Mouse (Mus musculus): ENCODE results near the gene Lsm4. TPM values are rescaled to one million over a fixed set of nuclear protein-coding genes. Genes with fewer than 3 reads are reported as not detected.

Gene Lsm4
- total and polyA plus RNA-seq, 3 experiments: 94.1 to 889 (median 174) TPM

DNA sequence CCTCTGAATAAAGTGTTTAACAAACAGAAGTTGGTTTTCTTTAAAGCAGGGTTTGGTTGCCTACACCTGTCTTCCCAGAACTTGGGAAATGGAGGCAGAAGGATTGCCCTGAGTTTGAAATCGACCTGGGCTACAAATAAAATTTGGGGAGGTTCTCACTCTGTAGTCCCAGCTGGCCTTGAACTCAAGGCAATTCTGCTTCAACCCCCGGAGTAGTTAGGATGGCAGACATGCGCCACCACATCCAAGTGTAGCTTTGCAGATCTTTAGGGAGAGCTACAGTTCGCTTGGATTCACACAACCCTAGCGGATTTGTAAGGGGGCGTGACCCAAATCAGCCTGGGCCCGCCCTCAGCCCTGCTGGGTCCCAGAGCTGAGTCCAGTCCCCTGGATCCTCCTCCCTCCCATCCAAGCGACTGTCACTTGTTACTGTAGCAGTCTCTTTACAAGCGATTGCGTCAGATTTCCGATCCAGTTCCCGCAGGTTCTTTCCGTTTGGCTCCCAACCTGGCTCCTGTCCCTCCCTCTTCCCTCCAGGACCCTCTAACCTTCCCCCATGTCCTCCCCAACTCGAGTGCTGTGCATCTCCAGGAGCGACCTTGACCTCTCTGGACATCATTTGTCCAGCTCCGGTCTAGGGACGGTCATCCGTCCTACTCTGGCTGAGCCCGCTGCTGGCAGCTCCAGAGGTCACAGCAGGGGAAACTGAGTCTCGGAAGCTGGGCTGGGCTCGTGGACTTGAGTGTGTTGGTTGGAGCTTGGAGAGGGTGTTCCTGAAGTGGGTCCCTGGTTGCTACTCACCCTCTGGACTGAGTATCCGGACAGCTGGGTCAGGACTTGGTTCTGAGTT lies 42.3 kb upstream of the Lsm4 start:
- ATAC-seq (ENCODE audit: extremely low read depth, insufficient number of reproducible peaks, low FRiP score, poor library complexity, severe bottlenecking) (no peak), DNase-seq (ENCODE audit: low spot score) (peak; percentile 43)
- Histone ChIP-seq H3K27me3 (ENCODE audit: insufficient read depth, low read length) (no peaks in the 10 kb centered on the region), H3K4me3 (ENCODE audit: low read depth, low read length) (no peak overlapping the region), H3K4me1 (ENCODE audit: insufficient read depth, low read depth, low read length) (peaks cover 50% of the 10 kb centered on the region), H3K9me3 (replicated peaks) (peaks cover 15% of the 10 kb centered on the region), H3K36me3 (replicated peaks) (no peaks in the 10 kb centered on the region)
- no peak for TF ChIP-seq POLR2AphosphoS5 (IDR thresholded peaks at IDR 0.05; ENCODE audit: insufficient replicate concordance, low read depth, low read length)
- TF ChIP-seq CTCF (IDR thresholded peaks at IDR 0.05; ENCODE audit: low read depth, low read length): no peak
- no peak for TF ChIP-seq GATA2 (IDR thresholded peaks at IDR 0.05; ENCODE audit: borderline replicate concordance, low read depth, low read length)

GRCm38 (mm10) chr8:70631436-70631835 lies 41.6 kb upstream of the Lsm4 start:
- DNase-seq (ENCODE audit: low spot score) (no peak), ATAC-seq (ENCODE audit: extremely low read depth, insufficient number of reproducible peaks, low FRiP score, poor library complexity, severe bottlenecking) (no peak)
- TF ChIP-seq GATA2 (IDR thresholded peaks at IDR 0.05; ENCODE audit: borderline replicate concordance, low read depth, low read length) (no peak), GATA1 (IDR thresholded peaks at IDR 0.05; ENCODE audit: borderline replicate concordance, low read length) (no peak)

DNA sequence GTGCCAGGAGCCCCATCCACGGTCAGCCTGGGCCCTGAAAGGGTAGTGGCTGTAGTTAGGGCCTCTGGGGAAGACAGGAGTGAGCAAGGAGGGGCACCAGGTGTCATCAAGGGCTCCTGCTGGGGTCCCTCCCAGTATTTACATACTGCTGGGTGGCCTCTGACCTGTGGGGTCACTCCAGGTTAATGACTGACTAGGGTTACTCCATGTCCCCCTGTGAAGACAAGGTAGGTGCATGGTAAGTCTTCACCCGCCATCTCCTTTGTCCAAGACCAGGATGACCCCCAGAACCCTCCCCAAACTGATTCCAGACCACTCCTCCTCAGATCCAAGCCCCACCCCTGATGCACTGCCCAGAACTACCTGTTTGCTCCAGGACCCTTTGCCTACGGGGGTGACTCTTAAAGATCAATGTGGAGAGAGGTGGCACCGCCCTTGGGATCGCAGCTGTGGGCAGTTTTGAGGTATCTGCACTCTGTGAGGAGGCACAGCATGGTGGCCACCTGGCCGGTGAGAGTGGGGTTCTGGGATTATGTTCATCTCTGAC lies 40.6 kb upstream of the Lsm4 start, which contains the start of gene Gdf15:
Gene Gdf15, minus strand, starts transcription at position 111 of the 547 bp plus-strand sequence.
- peaks cover 15% of the 10 kb centered on the region for H3K9me3 ChIP-seq (replicated peaks)
- ATAC-seq (ENCODE audit: extremely low read depth, insufficient number of reproducible peaks, low FRiP score, poor library complexity, severe bottlenecking) (no peak), DNase-seq (ENCODE audit: low spot score) (no peak)
- no peak for TF ChIP-seq CTCF (IDR thresholded peaks at IDR 0.05; ENCODE audit: low read depth, low read length)
- no peak for TF ChIP-seq GATA1 (IDR thresholded peaks at IDR 0.05; ENCODE audit: borderline replicate concordance, low read length)
- no peak for TF ChIP-seq POLR2AphosphoS5 (IDR thresholded peaks at IDR 0.05; ENCODE audit: insufficient replicate concordance, low read depth, low read length)
- no peak for TF ChIP-seq TAL1 (conservative IDR thresholded peaks at IDR 0.05; ENCODE audit: low read depth, low read length)
- no peak for TF ChIP-seq GATA2 (IDR thresholded peaks at IDR 0.05; ENCODE audit: borderline replicate concordance, low read depth, low read length)
- H3K4me3 ChIP-seq (ENCODE audit: low read depth, low read length): no peak within 1 kb of the TSS
- H3K27me3 ChIP-seq (ENCODE audit: insufficient read depth, low read length): no peaks in the 10 kb centered on the region
- no peaks in the 10 kb centered on the region for H3K36me3 ChIP-seq (replicated peaks)
- peaks cover 64% of the 10 kb centered on the region for H3K4me1 ChIP-seq (ENCODE audit: insufficient read depth, low read depth, low read length)

More at GRCm38 (mm10) chr8:70631436-70631835, 41.6 kb upstream of the Lsm4 start:
- peaks cover 15% of the 10 kb centered on the region for H3K9me3 ChIP-seq (replicated peaks)
- no peaks in the 10 kb centered on the region for H3K36me3 ChIP-seq (replicated peaks)
- H3K4me1 ChIP-seq (ENCODE audit: insufficient read depth, low read depth, low read length): peaks cover 54% of the 10 kb centered on the region
- no peaks in the 10 kb centered on the region for H3K27me3 ChIP-seq (ENCODE audit: insufficient read depth, low read length)
- H3K4me3 ChIP-seq (ENCODE audit: low read depth, low read length): no peak overlapping the region

DNA sequence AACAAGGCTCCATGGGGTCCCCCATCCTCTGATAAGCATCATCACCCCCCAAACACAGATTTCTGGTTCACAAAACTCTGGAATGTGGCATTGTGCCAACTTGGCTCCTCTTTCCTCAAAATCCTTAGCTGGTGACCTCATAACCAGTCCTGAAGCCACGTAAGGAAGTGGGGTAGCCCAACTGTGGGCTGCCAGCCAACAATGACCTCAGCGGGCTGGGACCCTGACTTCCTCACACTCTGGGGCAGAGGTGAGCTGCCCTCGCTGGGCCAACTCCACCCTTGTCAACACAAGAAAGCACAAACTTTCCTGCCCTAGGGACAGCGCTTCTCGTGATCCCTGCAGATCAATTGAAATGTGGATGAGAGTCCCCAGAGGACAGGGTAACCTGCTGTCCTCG lies 39.0 kb upstream of the Lsm4 start:
- DNase-seq (ENCODE audit: low spot score) (peak; percentile 30), ATAC-seq (ENCODE audit: extremely low read depth, insufficient number of reproducible peaks, low FRiP score, poor library complexity, severe bottlenecking) (no peak)

GRCm38 (mm10) chr8:70635527-70635926 lies 37.5 kb upstream of the Lsm4 start:
- ATAC-seq (ENCODE audit: extremely low read depth, insufficient number of reproducible peaks, low FRiP score, poor library complexity, severe bottlenecking) (peak; percentile 89), DNase-seq (ENCODE audit: low spot score) (peak; percentile 64)
- peaks cover 15% of the 10 kb centered on the region for H3K9me3 ChIP-seq (replicated peaks)
- H3K4me1 ChIP-seq (ENCODE audit: insufficient read depth, low read depth, low read length): peaks cover 57% of the 10 kb centered on the region
- peak overlapping the region; percentile 34; the same call in 1 of the 2 replicates for H3K4me3 ChIP-seq (ENCODE audit: low read depth, low read length)
- no peaks in the 10 kb centered on the region for H3K36me3 ChIP-seq (replicated peaks)
- TF ChIP-seq POLR2AphosphoS5 (IDR thresholded peaks at IDR 0.05; ENCODE audit: insufficient replicate concordance, low read depth, low read length): no peak
- no peak for TF ChIP-seq CTCF (IDR thresholded peaks at IDR 0.05; ENCODE audit: low read depth, low read length)
- no peak for TF ChIP-seq GATA1 (IDR thresholded peaks at IDR 0.05; ENCODE audit: borderline replicate concordance, low read length)
- no peak for TF ChIP-seq TAL1 (conservative IDR thresholded peaks at IDR 0.05; ENCODE audit: low read depth, low read length)
- TF ChIP-seq GATA2 (IDR thresholded peaks at IDR 0.05; ENCODE audit: borderline replicate concordance, low read depth, low read length): no peak
- no peaks in the 10 kb centered on the region for H3K27me3 ChIP-seq (ENCODE audit: insufficient read depth, low read length)

More for the DNA sequence above, 39.0 kb upstream of the Lsm4 start:
- no peak for TF ChIP-seq POLR2AphosphoS5 (IDR thresholded peaks at IDR 0.05; ENCODE audit: insufficient replicate concordance, low read depth, low read length)
- no peak for TF ChIP-seq CTCF (IDR thresholded peaks at IDR 0.05; ENCODE audit: low read depth, low read length)
- no peak for TF ChIP-seq GATA1 (IDR thresholded peaks at IDR 0.05; ENCODE audit: borderline replicate concordance, low read length)
- no peak for TF ChIP-seq TAL1 (conservative IDR thresholded peaks at IDR 0.05; ENCODE audit: low read depth, low read length)
- no peak for TF ChIP-seq GATA2 (IDR thresholded peaks at IDR 0.05; ENCODE audit: borderline replicate concordance, low read depth, low read length)
- Histone ChIP-seq H3K9me3 (replicated peaks) (peaks cover 15% of the 10 kb centered on the region), H3K4me3 (ENCODE audit: low read depth, low read length) (no peak overlapping the region), H3K4me1 (ENCODE audit: insufficient read depth, low read depth, low read length) (peaks cover 71% of the 10 kb centered on the region), H3K27me3 (ENCODE audit: insufficient read depth, low read length) (no peaks in the 10 kb centered on the region), H3K36me3 (replicated peaks) (no peaks in the 10 kb centered on the region)

- H3K27me3 ChIP-seq (ENCODE audit: insufficient read depth, low read length): no peaks in the 10 kb centered on the region
- peaks cover 44% of the 10 kb centered on the region for H3K4me1 ChIP-seq (ENCODE audit: insufficient read depth, low read depth, low read length)
These were observed 36.2 kb upstream of the Lsm4 start for GRCm38 (mm10) chr8:70636838-70637237.

More at GRCm38 (mm10) chr8:70636838-70637237, 36.2 kb upstream of the Lsm4 start:
- TF ChIP-seq GATA1 (IDR thresholded peaks at IDR 0.05; ENCODE audit: borderline replicate concordance, low read length) (no peak), CTCF (IDR thresholded peaks at IDR 0.05; ENCODE audit: low read depth, low read length) (no peak), TAL1 (conservative IDR thresholded peaks at IDR 0.05; ENCODE audit: low read depth, low read length) (no peak), GATA2 (IDR thresholded peaks at IDR 0.05; ENCODE audit: borderline replicate concordance, low read depth, low read length) (no peak), POLR2AphosphoS5 (IDR thresholded peaks at IDR 0.05; ENCODE audit: insufficient replicate concordance, low read depth, low read length) (no peak)
- DNase-seq (ENCODE audit: low spot score): no peak
- peaks cover 10% of the 10 kb centered on the region for H3K9me3 ChIP-seq (replicated peaks)
- H3K36me3 ChIP-seq (replicated peaks): no peaks in the 10 kb centered on the region
- no peak for ATAC-seq (ENCODE audit: extremely low read depth, insufficient number of reproducible peaks, low FRiP score, poor library complexity, severe bottlenecking)
- no peak overlapping the region for H3K4me3 ChIP-seq (ENCODE audit: low read depth, low read length)
